9 mouse cellular contexts compared by ENCODE assay signal in genomic region chr15:83233219-83233992, GRCm38 (mm10). TPM values are rescaled to one million over a fixed set of nuclear protein-coding genes. Genes with fewer than 3 reads are reported as not detected.
DNase-seq lines count a peak whose midpoint lies in the region; ATAC-seq and TF ChIP-seq lines count a peak whose summit lies in the region.
"Had no signal": no experiment of that assay in that cellular context is flagged by ENCODE, and none has a peak within 500 bp of the region (broad histone marks: within the 10 kb centered on the region; RNA-seq: fewer than 3 reads in every experiment).

No protein-coding gene starts in this region.

- H3K4me2 ChIP-seq in forebrain, embryonic 16.5 days (ENCODE audit: low read length): no peak overlapping the region
- H3K4me2 ChIP-seq in liver, embryonic 12.5 days: no peak overlapping the region
- H3K4me2 ChIP-seq: limb, embryonic 13.5 days had no signal

- ATAC-seq in forebrain, embryonic 16.5 days: peak; percentile 61
- ATAC-seq in granulocyte monocyte progenitor cell, adult 5-6 weeks (replicated peaks; ENCODE audit: poor library complexity, severe bottlenecking): no peak
- ATAC-seq in liver, embryonic 12.5 days: no peak

- no peaks in the 10 kb centered on the region for H3K79me2 ChIP-seq in heart, adult 2 months (replicated peaks; ENCODE audit: control insufficient read depth, insufficient read depth, low read length)

- no peaks in the 10 kb centered on the region for H3K27me3 ChIP-seq in heart, adult 2 months (ENCODE audit: control insufficient read depth, insufficient read depth, low read length)
- H3K27me3 ChIP-seq in heart, embryonic 10.5 days (ENCODE audit: insufficient read depth, poor library complexity, severe bottlenecking): no peaks in the 10 kb centered on the region; the same call in 1 of the 2 replicates
- H3K27me3 ChIP-seq in forebrain, embryonic 16.5 days (replicated peaks; ENCODE audit: control insufficient read depth, insufficient read depth, low read length): no peaks in the 10 kb centered on the region
- H3K27me3 ChIP-seq in liver, embryonic 12.5 days (replicated peaks): peaks cover 10% of the 10 kb centered on the region
- H3K27me3 ChIP-seq: limb, embryonic 13.5 days had no signal

- intact Hi-C loops in heart, adult 2 months (cut with DNase I): no loop called here

- 54% methylated on average over 4 of the region's 4 CpGs for WGBS in heart, adult 2 months
- 78% methylated on average over 4 of the region's 4 CpGs for WGBS in heart, embryonic 10.5 days
- WGBS in forebrain, embryonic 16.5 days: 71% methylated on average over 4 of the region's 4 CpGs
- 48% methylated on average over 4 of the region's 4 CpGs for WGBS in liver, embryonic 12.5 days (ENCODE audit: insufficient replicate concordance)

- H3K9me3 ChIP-seq in heart, embryonic 10.5 days: no peaks in the 10 kb centered on the region
- H3K9me3 ChIP-seq in forebrain, embryonic 16.5 days (ENCODE audit: control insufficient read depth, low read length): no peaks in the 10 kb centered on the region
- no peaks in the 10 kb centered on the region for H3K9me3 ChIP-seq in liver, embryonic 12.5 days (replicated peaks)
- H3K9me3 ChIP-seq: limb, embryonic 13.5 days had no signal

- H3K4me3 ChIP-seq in heart, adult 2 months: no peak overlapping the region
- no peak overlapping the region for H3K4me3 ChIP-seq in heart, embryonic 10.5 days
- no peak overlapping the region for H3K4me3 ChIP-seq in forebrain, embryonic 16.5 days (replicated peaks; ENCODE audit: low read length)
- no peak overlapping the region for H3K4me3 ChIP-seq in liver, embryonic 12.5 days
- H3K4me3 ChIP-seq: limb, embryonic 13.5 days had no signal

- TF ChIP-seq CTCF in heart, adult 2 months (IDR thresholded peaks at IDR 0.05): no peak

- no peak for TF ChIP-seq POLR2A in heart, adult 2 months (IDR thresholded peaks at IDR 0.05; ENCODE audit: insufficient read depth, low read depth, low read length)

- peaks cover 3% of the 10 kb centered on the region for H3K4me1 ChIP-seq in heart, adult 2 months (ENCODE audit: control insufficient read depth, insufficient read depth, low read length)
- H3K4me1 ChIP-seq in heart, embryonic 10.5 days: 0 out of 2 replicates have a peak, but pooled peaks cover 4% of the 10 kb centered on the region
- peaks cover 5% of the 10 kb centered on the region for H3K4me1 ChIP-seq in forebrain, embryonic 16.5 days (replicated peaks; ENCODE audit: control insufficient read depth, insufficient read depth, low read length)
- H3K4me1 ChIP-seq in liver, embryonic 12.5 days: peaks cover 5% of the 10 kb centered on the region; the same call in 1 of the 2 replicates

- H3K36me3 ChIP-seq in heart, adult 2 months (ENCODE audit: control insufficient read depth, insufficient read depth, low read length): no peaks in the 10 kb centered on the region
- H3K36me3 ChIP-seq in heart, embryonic 10.5 days: no peaks in the 10 kb centered on the region
- H3K36me3 ChIP-seq in forebrain, embryonic 16.5 days (ENCODE audit: control insufficient read depth, insufficient read depth): no peaks in the 10 kb centered on the region
- H3K36me3 ChIP-seq in liver, embryonic 12.5 days: no peaks in the 10 kb centered on the region
- H3K36me3 ChIP-seq: limb, embryonic 13.5 days had no signal

- H3K27ac ChIP-seq in heart, adult 2 months: peak overlapping the region; percentile 76
- H3K27ac ChIP-seq in heart, embryonic 10.5 days: no peak overlapping the region
- H3K27ac ChIP-seq in forebrain, embryonic 16.5 days (ENCODE audit: low read length): no peak overlapping the region
- no peak overlapping the region for H3K27ac ChIP-seq in liver, embryonic 12.5 days
- H3K27ac ChIP-seq: limb, embryonic 13.5 days had no signal

- H3K9ac ChIP-seq in heart, adult 2 months (ENCODE audit: low read depth, low read length): no peak overlapping the region
- no peak overlapping the region for H3K9ac ChIP-seq in forebrain, embryonic 16.5 days (replicated peaks; ENCODE audit: low read depth, low read length)
- no peak overlapping the region for H3K9ac ChIP-seq in liver, embryonic 12.5 days
- H3K9ac ChIP-seq: limb, embryonic 13.5 days had no signal

- TF ChIP-seq EP300 in heart, adult 2 months (IDR thresholded peaks at IDR 0.05; ENCODE audit: insufficient read depth, low read depth, low read length): 0 out of 2 replicates have a peak, but pooled peaks have one; percentile 26

- peak; percentile 64 to 84 for DNase-seq in heart, adult 2 months
- DNase-seq in heart, embryonic 10.5 days (ENCODE audit: low spot score): no peak
- peak; percentile 46 for DNase-seq in adrenal gland, adult 8-10 months
- DNase-seq in layer of hippocampus, postnatal 10 days (ENCODE audit: low spot score in 2 of 2): peak; percentile 76 to 79
- DNase-seq in frontal cortex, postnatal 25 days (ENCODE audit: low spot score in 2 of 2): no peak

RNA-seq across cellular contexts. Expression of gene A4galt, which starts 18.2 kb away (rescaled TPM):
- 1 to 10 TPM; 5.2 to 6.3 TPM for total RNA-seq in heart, adult 2 months (2021)
- 9.7 and 14.9 TPM in 2 replicates for polyA plus RNA-seq in heart, adult 2 months (2012; rRNA removed)
- polyA plus RNA-seq in heart, embryonic 10.5 days (2016; fragmentation: Nextera tagmentation; extraction: Ambion mirVana): not detected in 2 replicates
- 10 to 100 TPM in 3 of 4 experiments, 1 to 10 TPM in 1; 8.1 to 18.4 (median 12.7) TPM for total RNA-seq in adrenal gland, adult 8-10 months (2022)
- polyA plus RNA-seq in forebrain, embryonic 16.5 days (2015; fragmentation: Nextera tagmentation; extraction: Ambion mirVana): 2.4 and 2.8 TPM in 2 replicates
- total RNA-seq in layer of hippocampus, postnatal 10 days (2021): 1 to 10 TPM; 3.0 to 5.0 TPM
- not detected in 2 replicates for total RNA-seq in granulocyte monocyte progenitor cell, adult 5-6 weeks (2014; fragmentation: Nextera tagmentation)
- total RNA-seq in granulocyte monocyte progenitor cell, adult 5-6 weeks (2017): not detected in 2 replicates
- polyA plus RNA-seq in liver, embryonic 12.5 days (2016; fragmentation: Nextera tagmentation; extraction: Ambion mirVana): 0.08 TPM in 2 replicates

Comparison
In these comparisons a context has a peak if more than half of its experiments do, and no peak if none do; other contexts are left out.
1. DNase-seq: peak in heart, adult 2 months (2 of 2), adrenal gland, adult 8-10 months (single experiment) and layer of hippocampus, postnatal 10 days (2 of 2); none in heart, embryonic 10.5 days (single experiment) and frontal cortex, postnatal 25 days (0 of 2).
2. RNA of gene A4galt, which starts 18.2 kb away (total RNA-seq): 8.1 to 18.4 TPM in adrenal gland, adult 8-10 months, 5.2 to 6.3 TPM in heart, adult 2 months and 3.0 to 5.0 TPM in layer of hippocampus, postnatal 10 days; not detected in granulocyte monocyte progenitor cell, adult 5-6 weeks; every median in the first group is over 4 times any median in the second.